ENCODE assay signal across 9 mouse cellular contexts in the genomic region with DNA sequence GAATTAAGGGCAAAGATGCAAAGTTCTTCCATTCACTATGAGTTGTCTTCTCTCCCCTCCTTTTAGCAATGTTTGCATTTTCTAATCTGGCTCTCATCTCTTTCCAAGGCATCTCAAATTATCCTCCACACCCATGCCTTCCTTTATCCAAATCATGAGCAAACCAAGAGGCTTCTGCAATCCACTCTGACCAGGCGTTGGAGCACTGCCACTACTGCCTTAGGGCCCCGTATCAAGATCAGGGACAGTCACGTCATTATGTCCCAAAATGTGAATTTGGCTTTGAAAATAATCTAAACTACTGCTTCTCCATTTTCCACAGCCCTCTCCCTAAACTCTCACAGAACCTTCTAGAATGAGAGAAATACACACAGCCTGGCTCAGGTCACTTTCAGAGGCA.
"Had no signal": no experiment of that assay in that cellular context is flagged by ENCODE, and none has a peak within 500 bp of the region (broad histone marks: within the 10 kb centered on the region; RNA-seq: fewer than 3 reads in every experiment).

No protein-coding gene starts in this region.

- DNase-seq: liver, postnatal 0 days; lung, adult 2 months; lung, postnatal 14 days; right cerebral cortex, postnatal 14 days; thymus, adult 18-20 months; thymus, postnatal 36 days had no signal

- ATAC-seq: liver, postnatal 0 days; lung, postnatal 0 days; midbrain, embryonic 13.5 days; midbrain, embryonic 15.5 days had no signal
